Mouse (Mus musculus): Measurements from ENCODE around the gene Acad11. TPM values are rescaled to one million over a fixed set of nuclear protein-coding genes. Genes with fewer than 3 reads are reported as not detected.

The Acad11 gene
- 25.7 and 27.9 TPM in 2 replicates for polyA plus RNA-seq (2012; rRNA removed)

DNA sequence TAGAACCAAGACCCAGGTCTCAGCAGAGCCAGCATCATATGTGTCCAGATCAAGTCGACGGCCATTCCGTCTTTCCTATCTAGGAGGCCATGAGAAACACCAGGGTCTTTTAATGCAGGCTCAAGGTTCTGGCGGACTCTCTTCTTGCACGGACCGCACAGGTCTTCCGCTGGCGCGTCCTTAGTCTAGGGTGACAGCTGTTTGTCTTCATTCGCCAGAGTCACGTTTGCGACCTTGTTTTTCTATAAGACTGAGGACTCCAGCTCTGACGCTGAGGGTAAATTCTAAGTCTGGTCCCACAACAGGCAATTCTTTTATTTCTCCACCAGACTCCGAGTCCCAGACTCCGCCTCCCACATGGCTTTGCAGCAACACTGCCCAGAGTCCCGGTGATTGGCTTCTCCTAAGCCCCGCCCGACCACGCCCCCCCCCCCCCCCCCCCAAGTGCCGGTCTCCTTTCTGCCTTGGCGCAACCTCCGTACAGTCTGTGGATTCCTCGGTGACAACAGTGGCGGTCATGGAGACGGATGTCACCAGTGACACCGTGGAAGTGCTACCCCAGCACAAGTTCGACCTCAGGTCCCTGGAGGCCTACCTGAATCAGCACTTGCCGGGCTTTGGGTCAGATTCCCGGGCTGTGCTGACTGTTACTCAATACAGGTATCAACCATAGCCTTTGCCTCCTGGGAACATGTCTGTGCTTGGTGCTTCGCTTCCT, at the start of gene Acad11:
Acad11 (plus strand) TSS at position 134 of the 718 bp plus-strand sequence.
- peak within 1 kb of the TSS; percentile 70 for H3K4me3 ChIP-seq (ENCODE audit: insufficient read depth, low read length)
- peaks cover 5% of the 10 kb centered on the region; the same call in 1 of the 2 replicates for H3K4me1 ChIP-seq (ENCODE audit: control insufficient read depth, insufficient read depth, low read length)
- TF ChIP-seq POLR2A (IDR thresholded peaks at IDR 0.05; ENCODE audit: extremely low read depth, insufficient read depth, low read length) = peak; percentile 92
- no peak for TF ChIP-seq CTCF (IDR thresholded peaks at IDR 0.05; ENCODE audit: extremely low read depth, insufficient read depth, low read length)
- peak within 1 kb of the TSS; percentile 1; the same call in 1 of the 2 replicates for H3K27ac ChIP-seq (ENCODE audit: insufficient read depth, low read length)

DNA sequence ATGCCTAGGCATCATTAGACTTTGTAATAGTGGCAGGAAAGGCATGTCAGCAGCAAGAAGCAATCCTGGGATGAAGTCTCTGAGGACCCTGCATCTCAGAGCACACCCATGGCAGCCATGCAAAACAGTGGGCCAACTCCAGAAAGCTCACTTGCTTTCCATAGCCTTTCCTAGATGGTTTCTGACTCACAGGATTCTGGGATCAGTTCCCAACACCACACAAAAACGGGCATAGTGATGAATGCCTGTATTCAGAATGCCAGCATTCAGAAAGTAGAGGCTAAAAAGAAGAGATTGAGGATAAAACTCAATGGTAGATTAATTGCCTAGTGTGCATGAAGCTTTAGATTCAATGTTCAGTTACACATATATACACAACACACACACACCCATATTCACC, 48.7 kb upstream of the Acad11 start:
- TF ChIP-seq CTCF (IDR thresholded peaks at IDR 0.05; ENCODE audit: extremely low read depth, insufficient read depth, low read length) = no peak
- no peak for TF ChIP-seq POLR2A (IDR thresholded peaks at IDR 0.05; ENCODE audit: extremely low read depth, insufficient read depth, low read length)
- Histone ChIP-seq H3K27ac (ENCODE audit: insufficient read depth, low read length) (no peak overlapping the region), H3K4me1 (ENCODE audit: control insufficient read depth, insufficient read depth, low read length) (no peaks in the 10 kb centered on the region)

DNA sequence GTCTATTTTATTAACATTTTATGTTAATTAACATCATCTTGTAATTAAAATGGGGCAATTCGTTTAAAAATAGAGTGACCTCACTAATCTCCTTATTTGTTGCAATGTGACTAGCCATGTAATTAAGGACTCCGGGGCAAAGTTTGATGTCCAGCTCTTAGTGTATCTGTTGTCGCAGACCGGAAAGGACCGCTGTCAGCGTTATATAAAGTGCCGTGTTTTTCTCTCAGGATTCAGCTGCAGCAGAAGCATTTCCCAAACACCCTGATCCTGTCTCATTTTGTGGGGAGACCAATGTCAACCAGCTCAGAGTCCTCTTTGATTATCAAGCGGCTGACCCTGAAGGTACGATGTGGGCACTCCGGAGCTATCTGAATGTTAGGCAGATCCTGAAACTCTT, 42.2 kb upstream of the Acad11 start:
- no peak overlapping the region for H3K27ac ChIP-seq (ENCODE audit: insufficient read depth, low read length)
- no peak for TF ChIP-seq CTCF (IDR thresholded peaks at IDR 0.05; ENCODE audit: extremely low read depth, insufficient read depth, low read length)
- TF ChIP-seq POLR2A (IDR thresholded peaks at IDR 0.05; ENCODE audit: extremely low read depth, insufficient read depth, low read length) = no peak
- no peaks in the 10 kb centered on the region for H3K4me1 ChIP-seq (ENCODE audit: control insufficient read depth, insufficient read depth, low read length)
- H3K4me3 ChIP-seq (ENCODE audit: insufficient read depth, low read length) = no peak overlapping the region

More for the DNA sequence above, 48.7 kb upstream of the Acad11 start:
- H3K4me3 ChIP-seq (ENCODE audit: insufficient read depth, low read length) = no peak overlapping the region

DNA sequence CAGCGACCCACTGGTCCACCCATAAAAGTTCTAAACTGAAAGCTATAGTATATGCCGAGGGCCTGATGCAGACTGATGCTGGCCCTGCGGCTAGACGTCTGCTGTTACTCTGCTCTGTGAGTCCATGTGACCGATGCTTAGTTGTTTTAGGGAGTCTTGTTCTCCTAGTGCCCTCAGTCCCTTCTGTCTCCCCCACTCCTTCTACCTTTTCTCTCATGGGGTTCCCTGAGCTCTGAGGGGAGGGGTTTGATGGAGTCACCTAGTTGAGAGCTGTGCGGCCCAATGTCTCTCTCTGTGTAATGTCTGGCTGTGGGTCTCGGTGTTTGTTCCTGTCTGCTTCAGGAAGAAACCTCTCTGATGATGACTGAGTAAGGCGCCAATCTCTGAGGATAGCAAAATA, 36.0 kb upstream of the Acad11 start:
- Histone ChIP-seq H3K4me1 (ENCODE audit: control insufficient read depth, insufficient read depth, low read length) (no peaks in the 10 kb centered on the region), H3K27ac (ENCODE audit: insufficient read depth, low read length) (no peak overlapping the region), H3K4me3 (ENCODE audit: insufficient read depth, low read length) (no peak overlapping the region)
- TF ChIP-seq POLR2A (IDR thresholded peaks at IDR 0.05; ENCODE audit: extremely low read depth, insufficient read depth, low read length) = no peak
- no peak for TF ChIP-seq CTCF (IDR thresholded peaks at IDR 0.05; ENCODE audit: extremely low read depth, insufficient read depth, low read length)

DNA sequence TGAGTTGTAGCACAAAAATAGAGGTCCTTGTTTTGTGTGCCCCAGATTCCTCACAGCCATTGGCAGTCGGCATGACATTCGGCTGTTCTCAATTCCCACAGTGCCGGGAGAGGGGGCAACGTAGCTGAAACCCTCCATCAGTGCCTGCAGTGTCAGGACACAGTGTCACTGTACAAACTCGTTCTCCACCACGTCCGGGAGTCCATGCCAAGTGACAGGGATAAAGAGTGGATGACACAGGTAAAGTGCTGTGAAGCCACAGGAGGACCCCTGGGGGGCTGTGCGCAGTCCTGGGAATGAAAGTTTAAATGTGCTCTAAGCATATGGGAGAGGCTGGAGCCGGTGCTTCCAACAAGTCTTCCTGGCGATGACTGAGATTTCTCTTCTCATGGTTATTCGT, 33.3 kb upstream of the Acad11 start:
- H3K4me3 ChIP-seq (ENCODE audit: insufficient read depth, low read length) = no peak overlapping the region; the same call in 1 of the 2 replicates
- H3K4me1 ChIP-seq (ENCODE audit: control insufficient read depth, insufficient read depth, low read length) = no peaks in the 10 kb centered on the region
- no peak for TF ChIP-seq POLR2A (IDR thresholded peaks at IDR 0.05; ENCODE audit: extremely low read depth, insufficient read depth, low read length)
- no peak for TF ChIP-seq CTCF (IDR thresholded peaks at IDR 0.05; ENCODE audit: extremely low read depth, insufficient read depth, low read length)
- no peak overlapping the region for H3K27ac ChIP-seq (ENCODE audit: insufficient read depth, low read length)

DNA sequence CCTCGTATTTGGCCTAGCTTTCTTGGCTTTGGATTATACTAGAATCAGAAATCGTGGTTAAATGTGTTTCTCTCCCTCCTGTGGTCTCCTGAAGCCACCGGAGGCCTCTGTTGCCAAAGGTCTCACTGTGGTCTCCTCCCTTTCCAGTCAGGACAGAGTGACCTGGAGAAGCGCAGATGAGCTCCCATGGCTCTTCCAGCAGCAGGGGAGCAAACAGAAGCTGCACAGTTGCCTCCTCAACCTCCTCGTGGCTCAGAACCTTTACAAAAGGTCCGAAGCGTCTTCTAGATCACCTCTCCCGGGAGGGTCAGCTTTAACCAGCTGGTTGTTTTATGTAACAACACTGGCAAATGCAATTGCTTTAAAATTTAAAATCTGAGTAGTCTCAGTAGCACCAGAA, 28.9 kb upstream of the Acad11 start:
- H3K27ac ChIP-seq (ENCODE audit: insufficient read depth, low read length) = no peak overlapping the region
- TF ChIP-seq POLR2A (IDR thresholded peaks at IDR 0.05; ENCODE audit: extremely low read depth, insufficient read depth, low read length) (no peak), CTCF (IDR thresholded peaks at IDR 0.05; ENCODE audit: extremely low read depth, insufficient read depth, low read length) (no peak)

DNA sequence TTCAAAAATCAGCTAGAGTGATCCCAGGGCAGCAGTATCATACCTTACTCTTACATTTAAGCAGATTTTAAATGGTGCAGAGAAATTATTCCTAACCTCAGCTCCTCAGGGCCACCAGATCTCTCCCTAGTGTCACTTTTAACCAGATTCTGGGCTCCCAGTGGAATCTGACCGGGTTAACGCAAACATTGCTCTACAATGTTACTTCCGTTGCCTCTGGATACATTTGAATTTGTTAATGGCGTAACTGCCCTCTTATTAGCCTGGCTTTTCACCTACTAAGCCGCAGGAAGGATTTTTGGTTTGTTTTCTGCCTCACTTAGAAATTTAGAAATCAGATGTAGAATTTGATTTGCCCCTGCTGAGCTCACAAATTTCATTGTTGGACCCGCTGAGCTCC, 28.5 kb upstream of the Acad11 start:
- H3K4me3 ChIP-seq (ENCODE audit: insufficient read depth, low read length) = no peak overlapping the region
- no peak overlapping the region for H3K27ac ChIP-seq (ENCODE audit: insufficient read depth, low read length)
- no peaks in the 10 kb centered on the region for H3K4me1 ChIP-seq (ENCODE audit: control insufficient read depth, insufficient read depth, low read length)
- TF ChIP-seq POLR2A (IDR thresholded peaks at IDR 0.05; ENCODE audit: extremely low read depth, insufficient read depth, low read length) (no peak), CTCF (IDR thresholded peaks at IDR 0.05; ENCODE audit: extremely low read depth, insufficient read depth, low read length) (no peak)

More for the DNA sequence above, 28.9 kb upstream of the Acad11 start:
- Histone ChIP-seq H3K4me1 (ENCODE audit: control insufficient read depth, insufficient read depth, low read length) (no peaks in the 10 kb centered on the region), H3K4me3 (ENCODE audit: insufficient read depth, low read length) (no peak overlapping the region)

DNA sequence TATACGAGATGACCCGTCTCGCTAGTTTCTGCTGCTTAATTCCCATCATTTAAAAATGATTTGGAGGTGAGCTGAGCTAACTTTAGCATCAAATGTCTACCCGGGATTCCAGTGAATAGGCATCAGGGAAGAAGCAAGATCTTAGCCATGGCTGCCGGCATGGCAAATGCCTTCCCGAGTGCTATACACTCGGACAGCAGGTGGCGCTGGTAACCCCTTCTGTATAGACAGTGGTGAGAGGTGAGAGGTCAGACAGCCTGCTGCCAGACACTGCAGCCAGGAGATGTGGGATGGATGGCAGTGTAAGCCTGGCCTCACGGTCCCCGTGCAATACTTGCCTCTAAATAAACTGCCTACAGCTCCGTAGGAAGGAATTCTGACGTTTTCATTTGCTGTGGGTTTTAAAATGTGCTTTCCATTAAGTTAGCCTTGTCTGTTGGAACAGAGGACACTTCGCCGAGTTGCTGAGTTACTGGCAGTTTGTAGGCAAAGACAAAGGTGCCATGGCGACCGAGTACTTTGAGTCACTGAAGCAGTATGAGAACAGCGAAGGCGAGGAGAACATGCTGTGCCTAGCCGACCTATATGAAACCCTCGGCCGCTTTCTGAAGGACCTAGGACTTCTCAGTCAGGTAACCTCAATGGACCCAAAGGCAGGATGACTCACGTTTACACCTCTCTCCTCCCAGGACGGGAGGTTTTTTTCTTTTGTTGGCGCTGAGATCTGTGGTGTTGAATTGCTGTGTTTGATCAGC, 27.7 kb upstream of the Acad11 start:
- no peak overlapping the region for H3K4me3 ChIP-seq (ENCODE audit: insufficient read depth, low read length)
- no peak overlapping the region for H3K27ac ChIP-seq (ENCODE audit: insufficient read depth, low read length)
- no peaks in the 10 kb centered on the region for H3K4me1 ChIP-seq (ENCODE audit: control insufficient read depth, insufficient read depth, low read length)
- peak; percentile 69 for TF ChIP-seq CTCF (IDR thresholded peaks at IDR 0.05; ENCODE audit: extremely low read depth, insufficient read depth, low read length)
- TF ChIP-seq POLR2A (IDR thresholded peaks at IDR 0.05; ENCODE audit: extremely low read depth, insufficient read depth, low read length) = no peak

DNA sequence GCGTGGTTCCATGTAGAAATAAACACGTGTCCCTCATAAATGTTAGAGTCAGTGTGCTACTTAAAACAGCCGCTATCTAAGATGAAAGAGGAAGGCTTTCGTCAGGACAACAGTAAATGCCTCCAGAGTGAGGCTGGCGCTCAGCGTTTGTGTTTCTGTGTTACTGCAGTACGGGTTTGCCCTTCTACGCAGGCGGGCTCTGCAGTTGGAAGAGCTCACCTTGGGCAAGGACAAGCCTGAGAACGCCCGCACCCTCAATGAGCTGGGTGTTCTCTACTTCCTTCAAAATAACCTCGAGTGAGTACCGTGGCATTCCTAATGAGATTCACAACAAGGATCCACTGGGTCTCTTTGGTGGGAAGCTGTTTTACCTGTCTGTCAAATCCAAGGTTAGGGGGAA, 24.9 kb upstream of the Acad11 start:
- H3K4me3 ChIP-seq (ENCODE audit: insufficient read depth, low read length) = no peak overlapping the region
- TF ChIP-seq POLR2A (IDR thresholded peaks at IDR 0.05; ENCODE audit: extremely low read depth, insufficient read depth, low read length) = no peak
- TF ChIP-seq CTCF (IDR thresholded peaks at IDR 0.05; ENCODE audit: extremely low read depth, insufficient read depth, low read length) = no peak
- H3K27ac ChIP-seq (ENCODE audit: insufficient read depth, low read length) = no peak overlapping the region
- H3K4me1 ChIP-seq (ENCODE audit: control insufficient read depth, insufficient read depth, low read length) = no peaks in the 10 kb centered on the region

All from cortical plate, adult 2 months (tissue).